Mouse (Mus musculus) embryonic facial prominence, embryonic 14.5 days (tissue): Measurements from ENCODE around the gene Atp2a1. TPM values are rescaled to one million over a fixed set of nuclear protein-coding genes. Genes with fewer than 3 reads are reported as not detected.

Experiments
- ATAC-seq: fragments of 200-750 bp; cut with Nextera tagmentation; 2 replicates; pipeline ENCODE4 v1.8.0; 2017; ENCODE audit warnings: low read depth, moderate number of reproducible peaks, moderate TSS enrichment
- DNase-seq: peaks from one replicate; pipeline ENCODE4 v3.0.0-alpha.2; 2015; ENCODE audit warnings: low spot score
- H3K27ac ChIP-seq: fragments of 300-500 bp; sonication (generic); replicated peaks from 2 replicates; pipeline ENCODE4 v1.5.1; 2014; ENCODE audit warnings: low read depth, mild to moderate bottlenecking, low read length, moderate library complexity
- H3K27me3 ChIP-seq: fragments of 300-500 bp; sonication (generic); replicated peaks from 2 replicates; pipeline ENCODE4 v1.6.1; 2014; ENCODE audit warnings: low read length; ENCODE audit not compliant: control insufficient read depth, insufficient read depth
- H3K36me3 ChIP-seq: fragments of 300-500 bp; sonication (generic); 2 replicates; pipeline ENCODE4 v1.6.1; 2014; ENCODE audit warnings: low read length, mixed read lengths; ENCODE audit not compliant: control insufficient read depth, insufficient read depth
- H3K4me1 ChIP-seq: fragments of 300-500 bp; sonication (generic); 2 replicates; pipeline ENCODE4 v1.6.1; 2014; ENCODE audit warnings: antibody characterized with exemption, low read length; ENCODE audit not compliant: control insufficient read depth, insufficient read depth
- H3K4me2 ChIP-seq: fragments of 300-500 bp; sonication (generic); 2 replicates; pipeline ENCODE4 v1.6.1; 2014; ENCODE audit warnings: low read depth, mild to moderate bottlenecking, low read length, moderate library complexity, mixed read lengths
- H3K4me3 ChIP-seq: fragments of 300-500 bp; sonication (generic); 2 replicates; pipeline ENCODE4 v1.5.1; 2014; ENCODE audit warnings: low read depth, mild to moderate bottlenecking, low read length
- H3K9ac ChIP-seq: fragments of 300-500 bp; sonication (generic); 2 replicates; pipeline ENCODE4 v1.6.1; 2014; ENCODE audit warnings: low read depth, mild to moderate bottlenecking, low read length, moderate library complexity, mixed read lengths
- H3K9me3 ChIP-seq: fragments of 300-500 bp; sonication (generic); 2 replicates; pipeline ENCODE4 v1.6.1; 2016; ENCODE audit warnings: low read length; ENCODE audit not compliant: control insufficient read depth
- WGBS: fragments of 180-500 bp; shearing (Covaris S2); extraction: QIAGEN DNeasy Blood & Tissue Kit; methylation state at CpG from one replicate; pipeline ENCODE4 v1.1.7; 2014; 5-methylcytosine and 5-hydroxymethylcytosine counted together
- polyA plus RNA-seq: library from polyadenylated mRNA; unstranded; fragments of >200 nt; fragmentation: Nextera tagmentation; extraction: Ambion mirVana; gene quantifications from 2 replicates; pipeline ENCODE4 v1.2.1, GENCODE M21; 2014

Atp2a1 gene
- polyA plus RNA-seq, 1 experiment from 2014 or later, result 334 TPM

DNA sequence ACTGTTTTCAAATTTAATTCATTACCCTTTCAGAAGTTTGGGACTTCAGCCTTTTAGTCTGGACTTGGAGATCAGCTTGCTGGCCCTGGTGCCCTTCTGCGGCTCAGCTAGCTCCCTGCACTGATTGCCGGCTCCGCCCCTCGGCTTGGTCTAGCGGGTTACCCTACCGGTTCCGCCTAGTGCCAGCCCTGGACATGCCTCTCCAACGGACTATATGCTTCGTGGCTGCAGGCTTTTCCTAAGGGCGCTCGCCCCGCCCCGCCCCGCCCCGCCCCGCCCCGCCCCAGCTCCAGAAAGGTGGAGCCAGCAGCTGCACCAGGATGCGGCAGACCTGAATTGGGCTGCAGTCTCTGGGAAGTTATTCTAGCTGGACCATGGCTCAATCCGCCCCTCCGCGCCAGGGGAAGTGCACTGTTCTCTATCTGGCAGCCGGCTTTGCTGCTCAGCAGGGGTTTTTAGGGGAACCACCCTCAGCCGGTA lies 19.5 kb upstream of the Atp2a1 start:
- H3K27me3 ChIP-seq, result no peaks in the 10 kb centered on the region
- H3K27ac ChIP-seq, result peak overlapping the region; percentile 63
- H3K4me1 ChIP-seq, result no peaks in the 10 kb centered on the region
- DNase-seq (peak; percentile 94), ATAC-seq (peak; percentile 89)
- peak overlapping the region; percentile 62 for H3K9ac ChIP-seq
- under 1% methylated on average over 18 of the region's 23 CpGs for WGBS
- peak overlapping the region; percentile 67 for H3K4me2 ChIP-seq
- no peaks in the 10 kb centered on the region for H3K36me3 ChIP-seq
- H3K4me3 ChIP-seq, result peak overlapping the region; percentile 33
- H3K9me3 ChIP-seq, result no peaks in the 10 kb centered on the region; the same call in 1 of the 2 replicates

DNA sequence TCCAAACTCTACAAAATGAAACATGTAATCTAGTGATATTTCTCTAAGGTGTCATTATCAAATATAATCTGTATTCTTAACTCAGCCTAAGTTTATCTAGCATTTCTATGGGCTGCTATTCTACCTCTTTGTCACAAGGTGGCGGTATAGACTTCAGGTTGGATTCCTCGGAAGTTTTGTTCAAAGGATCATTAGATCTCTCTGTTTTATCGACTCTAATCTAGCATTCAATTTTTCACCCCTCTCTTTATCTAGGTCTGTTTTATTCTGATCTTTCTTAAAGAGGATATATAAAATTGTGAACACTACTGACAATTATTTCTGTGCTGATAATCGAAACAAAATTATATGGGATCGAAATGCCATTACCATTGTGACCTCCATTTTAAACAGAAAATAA lies 18.8 kb upstream of the Atp2a1 start:
- Histone ChIP-seq H3K27ac (no peak overlapping the region), H3K9me3 (no peaks in the 10 kb centered on the region; the same call in 1 of the 2 replicates), H3K9ac (no peak overlapping the region), H3K27me3 (no peaks in the 10 kb centered on the region), H3K4me1 (no peaks in the 10 kb centered on the region), H3K4me2 (no peak overlapping the region), H3K36me3 (no peaks in the 10 kb centered on the region), H3K4me3 (no peak overlapping the region)
- 25% methylated on average over 5 of the region's 5 CpGs for WGBS
- ATAC-seq, result no peak
- DNase-seq, result no peak

DNA sequence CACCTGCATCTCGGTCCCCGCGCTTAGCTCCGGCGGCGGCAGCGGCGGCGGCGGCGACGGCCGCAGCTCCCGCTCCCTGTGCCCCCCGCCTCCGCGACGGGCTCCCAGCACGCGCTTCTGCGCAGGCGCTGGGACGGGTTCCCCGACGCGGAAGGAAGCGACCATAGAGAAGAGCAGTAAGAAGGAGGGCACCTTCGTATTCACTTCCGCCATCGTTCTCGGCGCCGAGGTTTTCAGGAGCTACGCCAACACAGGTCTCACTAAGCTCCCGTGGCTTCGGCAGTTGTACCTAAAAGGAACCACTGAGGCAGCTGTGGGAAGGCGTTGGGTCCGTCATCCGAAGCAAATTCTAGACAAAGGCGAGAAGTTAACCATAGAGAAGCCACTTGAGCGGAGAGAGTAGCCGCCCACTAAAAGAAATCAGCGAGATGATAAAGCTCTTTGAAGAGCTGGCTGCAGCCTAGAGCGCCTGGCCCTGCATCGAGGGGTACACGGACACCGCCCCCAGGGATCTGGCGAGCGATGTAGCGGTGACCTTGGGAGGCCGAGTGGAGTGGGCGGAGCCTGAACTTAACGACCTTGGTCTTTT lies 12.2 kb upstream of the Atp2a1 start, which contains the start of gene Sh2b1:
Gene Sh2b1 (minus strand): TSS at position 432 of the 589 bp plus-strand sequence.
- peak within 1 kb of the TSS; percentile 94 for H3K27ac ChIP-seq
- ATAC-seq (peak; percentile 94), DNase-seq (peak; percentile 97)
- H3K9me3 ChIP-seq, result no peaks in the 10 kb centered on the region
- H3K36me3 ChIP-seq, result peaks cover 29% of the 10 kb centered on the region
- peaks cover 10% of the 10 kb centered on the region for H3K4me1 ChIP-seq
- H3K27me3 ChIP-seq, result no peaks in the 10 kb centered on the region
- peak within 1 kb of the TSS; percentile 89 for H3K4me2 ChIP-seq
- H3K9ac ChIP-seq, result peak within 1 kb of the TSS; percentile 91
- WGBS, result under 1% methylated on average over 33 of the region's 53 CpGs
- H3K4me3 ChIP-seq, result peak within 1 kb of the TSS; percentile 65

DNA sequence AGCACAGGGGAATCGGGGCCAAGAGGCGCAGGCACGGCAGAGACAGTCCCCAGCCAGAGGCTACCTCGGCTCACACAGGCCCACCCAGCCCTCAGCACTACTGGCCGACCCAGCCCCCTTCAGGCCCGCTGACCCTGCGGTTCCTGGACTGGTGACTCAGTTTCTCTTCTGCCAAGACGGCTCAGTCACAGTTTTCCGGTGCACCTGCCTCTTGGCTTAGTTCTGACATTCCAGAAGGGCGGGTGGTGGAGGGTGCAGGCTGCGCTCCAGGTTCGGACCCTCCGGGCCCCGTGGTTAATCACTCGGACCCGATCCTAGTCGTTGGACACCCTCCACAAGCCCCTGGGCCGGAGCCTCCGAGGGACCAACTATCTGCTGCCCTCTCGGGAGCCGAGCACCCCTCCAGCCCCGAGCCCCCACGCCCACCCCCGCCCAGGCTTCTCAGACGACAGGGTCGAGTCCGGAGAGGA lies 11.6 kb upstream of the Atp2a1 start:
- whole genome bisulfite sequencing, result 1% methylated on average over 19 of the region's 27 CpGs

DNA sequence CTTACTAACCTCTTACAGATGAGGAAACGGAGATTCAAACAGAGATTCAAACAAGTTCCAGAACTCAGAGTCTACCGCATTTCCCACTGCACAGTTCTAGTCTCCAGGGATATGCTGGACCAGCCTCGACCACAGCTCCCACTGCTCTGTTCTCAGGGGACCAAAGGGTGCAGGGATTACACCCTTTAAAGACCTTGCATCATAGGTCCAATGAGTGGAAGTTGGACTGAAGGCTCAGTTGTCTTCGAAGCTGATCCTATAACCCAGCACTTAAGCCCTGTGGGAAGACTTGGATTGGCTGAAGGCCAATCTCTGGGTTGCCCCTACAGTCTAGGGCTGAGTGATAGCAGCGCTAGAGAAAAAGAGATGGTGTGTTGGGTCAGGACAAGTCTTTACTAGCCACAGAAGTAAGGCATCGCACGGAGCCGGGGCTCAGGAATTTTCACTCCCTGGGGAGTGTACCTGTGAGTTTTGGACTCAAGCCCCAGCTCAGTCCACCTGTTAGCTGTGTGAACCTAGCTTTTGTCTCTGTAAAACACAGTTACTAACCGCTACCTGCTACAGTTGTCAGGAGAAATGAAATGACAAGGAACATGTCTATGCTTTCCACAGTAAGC lies 10.7 kb upstream of the Atp2a1 start:
- Histone ChIP-seq H3K36me3 (peaks cover 44% of the 10 kb centered on the region), H3K4me3 (peak overlapping the region; percentile 65), H3K9me3 (no peaks in the 10 kb centered on the region), H3K9ac (peak overlapping the region; percentile 91), H3K4me2 (peak overlapping the region; percentile 89), H3K27me3 (no peaks in the 10 kb centered on the region), H3K27ac (no peak overlapping the region), H3K4me1 (peaks cover 10% of the 10 kb centered on the region)
- DNase-seq (peak; percentile 43), ATAC-seq (no peak; the same call in 1 of the 2 replicates)
- 67% methylated on average over 9 of the region's 9 CpGs for WGBS

More for the DNA sequence above, 11.6 kb upstream of the Atp2a1 start:
- Histone ChIP-seq H3K4me2 (peak overlapping the region; percentile 89), H3K9me3 (no peaks in the 10 kb centered on the region), H3K27me3 (no peaks in the 10 kb centered on the region), H3K27ac (peak overlapping the region; percentile 94), H3K4me1 (peaks cover 10% of the 10 kb centered on the region), H3K4me3 (peak overlapping the region; percentile 65), H3K9ac (peak overlapping the region; percentile 91), H3K36me3 (peaks cover 35% of the 10 kb centered on the region)
- no peak for DNase-seq
- peak; percentile 27 for ATAC-seq

DNA sequence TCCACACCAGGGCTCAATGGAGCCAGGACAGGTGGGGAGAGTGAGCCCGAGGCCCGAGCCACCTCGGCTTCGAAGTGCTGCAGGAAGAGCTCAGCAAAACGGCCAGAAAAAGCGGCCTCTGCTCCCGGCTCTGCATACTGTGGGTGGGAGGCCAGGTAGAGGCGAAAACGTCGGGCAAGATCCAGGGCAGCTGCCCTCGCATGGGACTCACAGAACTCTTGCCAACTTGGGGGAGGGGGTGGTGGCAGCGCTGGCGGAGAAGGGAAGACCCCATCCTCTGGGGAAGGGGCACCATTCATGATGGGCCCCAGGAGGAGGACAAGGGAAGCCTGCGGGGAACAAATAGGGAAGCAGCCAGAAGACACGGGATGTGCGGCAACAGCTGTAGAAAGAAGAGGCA lies 9.8 kb upstream of the Atp2a1 start:
- H3K4me2 ChIP-seq, result no peak overlapping the region
- peaks cover 53% of the 10 kb centered on the region for H3K36me3 ChIP-seq
- H3K27me3 ChIP-seq, result no peaks in the 10 kb centered on the region
- no peak overlapping the region for H3K4me3 ChIP-seq
- WGBS, result 90% methylated on average over 16 of the region's 16 CpGs
- peaks cover 10% of the 10 kb centered on the region for H3K4me1 ChIP-seq
- no peaks in the 10 kb centered on the region for H3K9me3 ChIP-seq
- DNase-seq (no peak), ATAC-seq (no peak)
- H3K9ac ChIP-seq, result no peak overlapping the region
- H3K27ac ChIP-seq, result no peak overlapping the region

DNA sequence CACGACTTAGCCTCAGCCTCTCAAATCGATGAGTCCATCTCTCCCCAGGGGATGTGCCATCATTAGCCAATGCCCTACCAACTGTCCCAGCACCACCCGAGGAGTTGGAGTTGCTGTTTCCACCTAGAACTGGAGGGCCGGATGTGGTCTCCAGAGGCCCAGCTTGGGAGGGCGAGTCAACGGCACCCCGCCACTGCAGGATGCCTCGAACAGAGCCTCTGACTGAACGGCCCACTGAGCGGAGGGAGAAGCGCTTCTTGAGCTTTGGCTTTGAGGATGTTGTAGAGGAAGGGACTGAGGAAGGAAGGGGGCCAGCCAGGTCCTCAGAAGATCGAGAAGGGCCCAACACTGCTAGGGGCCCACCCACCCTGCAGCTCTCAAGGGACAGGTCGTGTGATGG lies 9.4 kb upstream of the Atp2a1 start:
- WGBS, result 88% methylated on average over 13 of the region's 13 CpGs
- Histone ChIP-seq H3K4me1 (peaks cover 10% of the 10 kb centered on the region), H3K9ac (no peak overlapping the region), H3K4me3 (no peak overlapping the region), H3K27ac (no peak overlapping the region), H3K36me3 (peaks cover 57% of the 10 kb centered on the region), H3K9me3 (no peaks in the 10 kb centered on the region), H3K4me2 (no peak overlapping the region), H3K27me3 (no peaks in the 10 kb centered on the region)
- DNase-seq (no peak), ATAC-seq (no peak)

DNA sequence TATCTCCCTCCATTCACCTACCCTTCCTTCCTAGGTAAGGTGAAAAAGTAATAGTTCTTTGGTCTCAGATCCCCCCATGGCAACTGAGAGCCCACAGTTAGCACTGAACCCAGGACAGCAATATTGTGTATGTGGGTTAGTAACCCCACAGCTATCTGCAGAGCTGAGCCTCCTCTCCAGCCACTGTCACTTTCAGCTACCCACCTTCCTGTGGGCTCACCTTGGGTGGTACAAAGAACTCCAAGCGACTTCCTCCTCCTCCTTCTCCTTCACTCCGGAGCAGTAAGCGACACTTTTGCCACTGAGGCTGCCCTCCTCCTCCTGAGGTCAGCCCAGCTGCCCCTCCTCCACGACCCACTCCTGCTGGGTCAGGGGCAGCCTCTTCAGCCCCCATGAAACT lies 8.9 kb upstream of the Atp2a1 start:
- no peak overlapping the region for H3K4me3 ChIP-seq
- no peak overlapping the region for H3K9ac ChIP-seq
- 76% methylated on average over 4 of the region's 4 CpGs for WGBS
- no peaks in the 10 kb centered on the region for H3K9me3 ChIP-seq
- H3K4me1 ChIP-seq, result peaks cover 10% of the 10 kb centered on the region
- H3K27me3 ChIP-seq, result no peaks in the 10 kb centered on the region
- ATAC-seq (no peak), DNase-seq (no peak)
- no peak overlapping the region for H3K27ac ChIP-seq
- H3K4me2 ChIP-seq, result no peak overlapping the region
- peaks cover 61% of the 10 kb centered on the region for H3K36me3 ChIP-seq
